Mouse (Mus musculus): Measurements from ENCODE around the gene Gstt4. TPM values are rescaled to one million over a fixed set of nuclear protein-coding genes. Genes with fewer than 3 reads are reported as not detected.

Gstt4 gene
- total RNA-seq, 2 experiments from 2014 or later: not detected

DNA sequence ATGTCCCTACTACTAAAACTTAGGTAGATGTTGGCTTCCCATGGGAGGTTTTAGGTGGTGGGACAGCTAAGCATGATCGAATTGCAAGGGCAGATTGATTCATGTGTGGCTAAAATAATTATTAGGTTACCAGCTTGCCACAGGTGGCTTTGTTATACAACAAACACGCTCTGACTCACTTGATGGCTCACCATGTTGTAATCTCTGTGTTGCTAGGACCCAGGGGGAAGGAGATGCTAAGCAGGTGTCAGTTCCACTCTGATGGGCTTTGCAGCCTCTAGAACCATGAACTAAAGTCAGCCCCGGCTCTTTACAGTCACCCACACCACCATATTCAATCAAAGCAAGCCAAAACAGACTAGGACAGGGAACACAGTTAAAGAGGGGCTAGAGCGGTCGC, 2.5 kb downstream of the Gstt4 start:
- intact Hi-C loops (cut with DNase I): no loop called here
- H3K27ac ChIP-seq: no peak overlapping the region
- DNase-seq (ENCODE audit: extremely low spot score in 1 of 2, low spot score in 2 of 2): no peak
- TF ChIP-seq CTCF (IDR thresholded peaks at IDR 0.05): no peak
- H3K4me3 ChIP-seq: no peak overlapping the region

DNA sequence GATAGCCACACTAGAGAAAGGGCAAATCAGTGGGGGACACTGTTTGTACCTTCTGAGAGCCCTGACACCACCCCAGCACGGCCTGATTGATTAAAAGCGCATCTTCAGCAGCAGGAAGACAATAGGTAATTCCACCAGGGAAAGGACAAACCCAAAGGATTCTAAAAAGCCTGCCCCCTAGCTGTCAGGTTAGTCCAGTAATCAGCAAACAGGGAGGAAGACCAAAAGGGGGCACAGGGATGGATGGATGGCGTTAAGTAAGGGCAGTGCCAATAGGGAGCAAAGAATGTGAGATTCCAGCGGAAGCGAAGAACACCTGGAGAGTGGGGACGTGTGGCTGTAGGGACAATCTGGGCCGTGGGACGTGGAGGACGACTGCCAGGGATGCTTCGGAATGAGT, 3.7 kb downstream of the Gstt4 start:
- no peak overlapping the region for H3K4me3 ChIP-seq
- DNase-seq (ENCODE audit: extremely low spot score in 1 of 2, low spot score in 2 of 2): no peak
- intact Hi-C loops (cut with DNase I): no loop called here
- no peak overlapping the region for H3K27ac ChIP-seq
- TF ChIP-seq CTCF (IDR thresholded peaks at IDR 0.05): peak; percentile 9; the same call in 1 of the 2 replicates

DNA sequence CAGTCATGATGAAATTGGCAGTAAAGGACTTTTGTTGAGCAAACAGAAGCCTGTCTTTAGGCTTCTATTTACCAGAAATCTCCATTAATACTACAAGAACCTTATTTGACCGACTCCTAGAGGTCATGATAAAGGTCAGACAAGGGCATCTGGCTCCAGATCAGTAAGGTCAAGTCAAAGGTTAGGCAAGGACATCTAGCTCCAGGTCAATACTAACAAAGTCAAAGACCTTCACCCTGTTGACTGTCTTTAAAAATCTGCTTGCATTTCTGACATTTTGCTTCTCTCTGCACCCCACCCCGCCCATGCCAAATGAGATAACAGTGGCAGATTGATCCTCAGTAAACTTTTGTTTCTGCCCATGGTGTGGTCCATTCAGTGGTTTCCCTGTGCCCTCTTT, 18.1 kb downstream of the Gstt4 start:
- no peak overlapping the region for H3K4me3 ChIP-seq
- TF ChIP-seq CTCF (IDR thresholded peaks at IDR 0.05): no peak
- DNase-seq (ENCODE audit: extremely low spot score in 1 of 2, low spot score in 2 of 2): no peak
- intact Hi-C loops (cut with DNase I): no loop called here
- no peak overlapping the region for H3K27ac ChIP-seq

DNA sequence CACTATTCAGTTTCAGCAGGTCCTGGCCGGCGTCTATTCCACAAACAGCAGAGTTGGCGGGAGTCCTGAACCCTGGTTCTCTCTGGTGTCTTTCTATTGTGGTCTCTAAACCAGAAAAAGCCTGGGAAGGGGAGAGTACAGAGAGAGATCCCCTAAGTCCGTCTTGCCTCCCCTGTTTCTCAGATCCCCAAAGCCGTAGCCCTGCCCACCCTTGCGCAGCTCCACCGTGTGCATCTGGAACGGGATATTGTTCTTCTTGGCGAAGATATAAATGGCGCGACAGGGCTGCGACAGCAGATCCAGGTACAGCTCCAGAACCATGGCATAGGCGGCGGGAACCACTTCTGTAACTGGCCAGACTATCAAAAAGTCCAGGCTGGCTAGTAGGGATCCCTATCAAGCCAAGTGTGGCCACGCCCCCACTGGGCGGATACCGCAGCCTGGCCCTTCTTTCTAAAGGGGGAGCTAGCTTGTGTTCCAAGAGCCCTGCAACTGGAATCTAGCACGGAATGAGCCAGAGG, 24.1 kb downstream of the Gstt4 start, which contains the start of gene Gstt1:
Gene Gstt1 (minus strand): TSS at position 409 of the 521 bp plus-strand sequence.
- TF ChIP-seq CTCF (IDR thresholded peaks at IDR 0.05): no peak
- peak in 1 of 2 experiments; percentile 43 for DNase-seq (ENCODE audit: extremely low spot score in 1 of 2, low spot score in 2 of 2)
- intact Hi-C loops (cut with DNase I): loop anchor here (5.0 kb wide), 1 partner anchor 34 kb away; no protein-coding TSS in a partner anchor
- peak within 1 kb of the TSS; percentile 58 for H3K4me3 ChIP-seq
- H3K27ac ChIP-seq: peak within 1 kb of the TSS; percentile 82

DNA sequence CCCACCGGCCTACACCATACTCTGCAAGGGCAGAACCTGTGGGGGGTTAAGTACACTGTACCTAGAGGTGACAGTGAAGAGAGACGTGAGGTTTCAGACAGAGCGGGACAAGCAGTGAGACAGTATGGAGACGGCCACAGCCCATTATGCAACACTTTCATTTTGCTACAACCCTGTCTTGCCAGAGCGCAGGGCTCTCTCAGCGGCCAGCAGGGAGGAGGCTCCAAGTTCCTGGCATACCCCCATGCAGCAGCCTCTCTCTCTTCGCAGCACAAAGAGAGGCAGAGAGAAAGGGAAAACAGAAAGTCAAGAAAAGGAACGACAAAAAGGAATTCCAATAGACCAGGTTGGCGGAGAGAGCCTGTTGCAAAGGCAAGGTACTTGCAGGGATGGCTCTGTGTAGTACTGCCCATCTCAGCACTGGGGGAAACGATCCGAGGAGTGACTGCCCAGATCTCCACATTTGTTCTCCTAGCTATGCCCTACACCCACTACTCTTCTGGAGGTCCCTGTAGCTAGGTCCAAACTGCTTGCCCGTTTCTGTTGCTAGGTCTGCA, 24.6 kb downstream of the Gstt4 start:
- H3K27ac ChIP-seq: peak overlapping the region; percentile 82
- DNase-seq (ENCODE audit: extremely low spot score in 1 of 2, low spot score in 2 of 2): peak; percentile 23 to 46
- intact Hi-C loops (cut with DNase I): loop anchor here (5.0 kb wide), 1 partner anchor 35 kb away; no protein-coding TSS in a partner anchor

DNA sequence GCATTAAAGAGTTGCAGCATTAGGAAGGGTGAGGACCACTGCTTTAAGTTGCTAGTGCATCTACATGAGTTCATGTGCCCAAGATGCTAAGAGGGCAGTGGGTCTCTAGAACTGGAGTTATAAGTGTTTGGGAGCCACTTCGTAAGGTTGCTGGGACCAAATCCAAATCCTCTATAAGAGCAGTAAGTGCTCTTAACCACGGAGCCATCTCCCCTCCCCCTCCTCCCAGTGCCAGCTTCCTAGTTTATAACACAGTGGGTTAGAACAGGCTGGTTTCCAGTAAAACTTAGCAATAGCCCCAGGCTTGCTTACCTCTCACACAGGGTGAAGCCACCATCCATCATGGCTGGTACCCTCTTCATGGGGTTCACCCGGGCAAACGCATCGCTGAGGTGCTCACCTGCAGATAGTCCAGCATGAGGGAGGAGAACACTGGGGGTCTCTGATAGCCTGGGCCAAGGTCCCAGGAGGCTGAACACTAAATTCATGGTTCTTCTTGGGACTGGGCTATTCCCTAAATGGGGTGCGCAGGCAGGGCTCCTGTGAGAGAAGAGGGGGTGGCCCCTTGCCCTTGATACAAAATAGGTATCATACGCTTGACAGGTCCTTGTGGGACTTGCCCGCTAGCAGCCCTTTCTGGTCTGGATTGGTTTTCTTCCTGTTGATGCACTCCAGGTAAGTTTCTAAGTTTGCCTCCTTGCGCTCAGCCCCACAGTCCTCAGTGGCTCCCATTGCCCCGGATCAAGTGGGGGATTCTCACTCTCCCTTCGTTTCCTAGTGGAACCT, 25.4 kb downstream of the Gstt4 start:
- no peak for DNase-seq (ENCODE audit: extremely low spot score in 1 of 2, low spot score in 2 of 2)
- no peak for TF ChIP-seq CTCF (IDR thresholded peaks at IDR 0.05)
- Histone ChIP-seq H3K4me3 (peak overlapping the region; percentile 58), H3K27ac (no peak overlapping the region)
- intact Hi-C loops (cut with DNase I): loop anchor here (5.0 kb wide), 1 partner anchor 35 kb away; no protein-coding TSS in a partner anchor

More for the DNA sequence above, 24.6 kb downstream of the Gstt4 start:
- H3K4me3 ChIP-seq: peak overlapping the region; percentile 58
- no peak for TF ChIP-seq CTCF (IDR thresholded peaks at IDR 0.05)

DNA sequence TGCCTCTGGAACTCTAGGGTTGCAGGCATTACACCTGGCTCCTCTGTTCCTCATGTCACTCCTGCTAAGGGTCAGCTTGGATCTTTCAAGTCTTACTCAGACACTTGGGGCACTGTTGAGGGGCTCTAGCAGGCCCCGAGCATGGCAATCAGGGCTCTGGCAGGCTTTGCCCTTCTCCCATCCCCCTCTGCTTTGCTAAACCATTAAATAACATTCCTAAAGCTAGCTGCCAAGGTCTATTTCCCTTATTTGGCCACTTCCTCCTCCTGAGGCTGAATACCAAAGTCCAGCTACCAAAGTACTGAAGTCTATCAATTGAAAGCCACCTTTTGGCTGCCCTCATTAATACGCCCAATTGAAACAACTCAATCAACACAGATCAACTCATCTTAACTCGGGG, 27.5 kb downstream of the Gstt4 start:
- H3K27ac ChIP-seq: no peak overlapping the region
- H3K4me3 ChIP-seq: no peak overlapping the region
- intact Hi-C loops (cut with DNase I): loop anchor here (5.0 kb wide), 1 partner anchor 37 kb away; no protein-coding TSS in a partner anchor
- DNase-seq (ENCODE audit: extremely low spot score in 1 of 2, low spot score in 2 of 2): no peak
- no peak for TF ChIP-seq CTCF (IDR thresholded peaks at IDR 0.05)

DNA sequence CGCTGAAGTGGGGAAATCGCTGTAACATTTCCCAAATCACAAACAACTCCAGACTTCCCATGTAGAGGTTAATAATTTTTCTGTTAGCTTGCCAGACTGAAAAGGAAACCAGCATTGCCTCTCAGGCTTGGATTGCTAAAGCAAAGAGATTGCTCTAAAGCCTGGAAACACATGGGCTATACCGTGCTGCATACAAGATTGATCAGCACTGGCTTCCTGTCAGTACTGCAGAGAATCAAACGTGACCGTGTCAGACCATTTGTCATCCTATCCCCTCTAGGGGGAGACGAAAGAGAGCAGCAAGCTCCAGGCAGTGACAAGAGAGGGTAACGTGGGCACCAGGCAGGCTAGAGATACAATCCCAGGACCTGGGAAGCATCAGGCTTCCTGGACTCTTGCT, 31.6 kb downstream of the Gstt4 start:
- intact Hi-C loops (cut with DNase I): no loop called here
- peak; percentile 3; the same call in 1 of the 2 replicates for TF ChIP-seq CTCF (IDR thresholded peaks at IDR 0.05)
- no peak overlapping the region for H3K27ac ChIP-seq
- DNase-seq (ENCODE audit: extremely low spot score in 1 of 2, low spot score in 2 of 2): no peak
- no peak overlapping the region for H3K4me3 ChIP-seq

DNA sequence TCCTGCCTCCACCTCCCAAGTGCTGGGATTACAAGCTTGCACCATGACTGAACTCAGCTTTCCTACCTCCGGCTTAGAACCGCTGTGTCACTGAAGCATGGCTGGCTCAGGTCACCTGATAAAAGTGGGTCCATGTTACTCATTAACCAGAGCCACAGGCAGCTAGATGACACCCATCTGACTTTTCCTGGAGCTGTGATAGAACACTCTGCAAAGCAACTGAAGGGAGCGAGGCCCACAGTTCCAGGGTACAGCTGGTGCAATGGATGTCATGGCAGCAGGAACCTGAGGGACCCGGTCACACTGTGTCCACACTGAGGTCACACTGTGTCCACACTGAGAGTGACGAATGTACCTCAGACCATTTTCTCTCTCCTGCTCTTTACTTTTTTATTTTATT, 32.5 kb downstream of the Gstt4 start:
- H3K4me3 ChIP-seq: no peak overlapping the region
- DNase-seq (ENCODE audit: extremely low spot score in 1 of 2, low spot score in 2 of 2): no peak
- no peak overlapping the region for H3K27ac ChIP-seq
- intact Hi-C loops (cut with DNase I): no loop called here
- no peak for TF ChIP-seq CTCF (IDR thresholded peaks at IDR 0.05)

DNA sequence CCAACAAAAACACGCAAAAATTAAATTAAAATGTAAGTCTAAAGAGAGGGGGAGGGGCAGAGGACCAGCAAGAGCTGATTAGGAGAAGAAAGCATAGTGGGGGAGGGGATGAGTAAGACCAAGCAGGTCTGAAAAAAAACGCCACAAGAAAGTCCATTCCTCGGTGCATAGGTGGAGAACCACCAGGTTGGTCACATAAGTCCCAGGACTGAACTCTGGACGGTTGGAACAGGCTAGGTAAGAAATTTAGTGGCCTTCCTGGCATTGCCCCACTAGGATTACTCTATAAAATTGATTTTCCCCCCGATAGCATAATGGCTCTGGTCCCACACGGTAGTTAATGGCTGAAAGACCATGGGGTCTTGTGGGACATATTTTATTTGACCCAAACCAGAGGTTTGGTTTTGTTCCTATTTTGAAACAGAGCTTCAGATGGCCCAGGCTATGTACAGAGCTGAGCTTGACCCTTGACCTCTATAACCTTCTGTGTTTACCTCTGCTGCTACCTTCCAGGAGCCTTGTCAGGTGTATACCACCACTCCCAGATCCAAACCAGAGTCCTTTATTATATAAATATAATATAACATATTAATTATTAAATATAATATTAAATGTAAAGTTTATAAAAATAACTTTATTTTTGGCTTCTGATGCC, 33.1 kb downstream of the Gstt4 start:
- DNase-seq (ENCODE audit: extremely low spot score in 1 of 2, low spot score in 2 of 2): no peak
- H3K4me3 ChIP-seq: no peak overlapping the region
- H3K27ac ChIP-seq: no peak overlapping the region
- intact Hi-C loops (cut with DNase I): no loop called here
- no peak for TF ChIP-seq CTCF (IDR thresholded peaks at IDR 0.05)

DNA sequence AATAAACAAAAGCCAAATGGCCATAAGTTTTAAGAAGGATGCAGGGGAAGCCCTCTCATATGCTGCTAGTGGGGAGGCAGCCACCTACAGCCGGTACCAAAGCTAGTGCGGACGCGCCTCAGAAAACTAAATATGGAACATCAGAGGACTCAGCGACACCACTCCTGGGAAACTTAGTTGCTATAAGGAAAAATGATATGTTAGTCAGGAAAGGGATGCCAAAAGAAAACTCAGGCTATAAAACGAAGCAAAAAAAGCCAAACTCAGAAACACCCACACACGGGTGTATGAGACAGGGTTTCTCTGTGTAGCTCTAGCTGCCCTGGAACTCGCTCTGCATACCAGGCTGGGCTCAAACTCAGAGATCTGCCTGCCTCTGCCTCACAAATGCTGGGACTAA, 34.1 kb downstream of the Gstt4 start:
- no peak for TF ChIP-seq CTCF (IDR thresholded peaks at IDR 0.05)
- no peak for DNase-seq (ENCODE audit: extremely low spot score in 1 of 2, low spot score in 2 of 2)
- Histone ChIP-seq H3K4me3 (no peak overlapping the region), H3K27ac (no peak overlapping the region)
- intact Hi-C loops (cut with DNase I): no loop called here

DNA sequence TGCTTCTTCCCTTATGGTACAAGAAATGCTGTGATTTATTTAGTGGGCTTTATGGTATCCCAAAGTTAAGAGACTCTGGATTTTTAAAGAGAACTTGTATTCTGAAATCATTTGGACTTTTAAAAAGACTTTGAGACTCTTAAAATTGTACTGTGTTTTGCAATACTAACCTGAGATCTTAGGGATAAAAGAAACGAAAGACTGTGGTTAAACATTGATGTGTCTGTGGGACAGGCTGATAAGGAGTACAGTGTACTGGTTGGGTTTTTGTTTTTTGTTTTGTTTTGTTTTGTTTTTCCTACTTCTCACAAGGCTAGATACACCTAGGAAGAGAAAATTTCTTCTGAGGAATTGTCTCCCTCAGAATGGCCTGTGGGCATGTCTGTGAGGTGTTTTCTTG, 36.9 kb downstream of the Gstt4 start:
- intact Hi-C loops (cut with DNase I): no loop called here
- no peak for DNase-seq (ENCODE audit: extremely low spot score in 1 of 2, low spot score in 2 of 2)
- no peak for TF ChIP-seq CTCF (IDR thresholded peaks at IDR 0.05)
- H3K27ac ChIP-seq: no peak overlapping the region
- no peak overlapping the region for H3K4me3 ChIP-seq

Data from left cerebral cortex, adult 2 months (tissue).